Mouse (Mus musculus) adrenal gland (tissue): Measurements from ENCODE around the gene Ldhb.

Source experiments
- intact Hi-C: fragments of 180-260 bp; cut with DNase I; formaldehyde crosslinking; loops from one replicate; pipeline ENCODE4 v1.15.1; 2025

Ldhb gene

DNA sequence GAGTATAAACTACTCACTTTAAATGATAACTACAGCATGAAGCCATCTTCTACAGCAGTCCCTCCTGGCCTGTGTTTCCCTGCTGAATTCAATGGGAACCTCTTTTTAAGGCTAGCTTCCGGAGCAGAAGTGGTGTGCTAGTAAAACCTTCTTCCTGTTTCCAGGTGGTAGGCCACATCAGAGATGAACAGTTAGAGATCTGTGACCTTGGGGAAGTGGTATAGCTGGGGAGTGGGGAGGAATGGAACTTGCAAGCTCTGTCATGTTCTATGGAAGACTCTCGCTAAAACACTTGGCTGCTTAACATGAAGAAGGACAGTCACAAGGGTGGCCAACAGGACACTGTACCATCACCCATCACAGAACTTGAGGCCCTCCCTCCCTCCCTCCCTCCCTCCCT is 54.4 kb downstream of the Ldhb start:
- intact Hi-C loops, result no loop called here

DNA sequence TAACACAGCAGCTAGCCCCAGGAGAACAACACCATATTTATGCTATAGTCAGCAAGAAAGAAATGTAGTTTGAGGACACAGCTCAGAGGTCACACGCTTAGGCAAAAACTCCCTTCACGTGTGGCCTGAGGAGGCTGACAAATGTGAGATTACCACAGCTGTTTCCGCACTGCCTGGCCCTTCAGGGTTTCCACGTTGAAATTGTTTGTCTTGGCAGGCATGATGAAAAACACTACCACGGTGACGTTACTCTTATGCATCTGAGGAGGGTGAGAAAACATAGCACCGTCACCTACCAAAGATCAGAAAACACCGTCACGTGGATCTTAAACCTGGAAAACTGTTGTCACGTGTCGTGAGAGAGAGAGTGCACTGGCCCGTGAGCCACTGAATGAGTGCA is 56.4 kb downstream of the Ldhb start:
- intact Hi-C loops, result no loop called here
